Mouse (Mus musculus): ENCODE measurements around the gene Tmcc3.

Gene Tmcc3

DNA sequence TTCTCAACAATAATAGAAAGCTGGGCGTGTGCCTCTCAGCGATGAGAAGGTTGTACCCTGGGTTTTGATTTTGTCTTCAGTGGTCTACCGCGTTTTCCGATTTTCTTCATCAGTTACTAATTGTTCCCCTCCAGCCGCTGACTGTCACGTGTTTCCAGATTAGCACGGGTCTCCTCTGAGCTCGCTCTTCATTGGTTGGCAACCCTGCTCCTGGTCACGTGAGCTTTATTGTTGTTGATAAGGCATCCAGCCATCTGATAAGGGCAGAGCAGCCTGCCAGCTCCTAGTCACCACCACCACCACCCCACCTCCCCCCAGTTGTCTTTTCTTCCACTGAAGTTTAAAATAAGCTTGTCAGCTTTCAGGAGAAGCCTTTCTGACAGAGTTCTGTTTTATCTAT, 190.0 kb downstream of the Tmcc3 start:
- ATAC-seq (ENCODE audit: insufficient number of reproducible peaks, low FRiP score, low TSS enrichment), result no peak

DNA sequence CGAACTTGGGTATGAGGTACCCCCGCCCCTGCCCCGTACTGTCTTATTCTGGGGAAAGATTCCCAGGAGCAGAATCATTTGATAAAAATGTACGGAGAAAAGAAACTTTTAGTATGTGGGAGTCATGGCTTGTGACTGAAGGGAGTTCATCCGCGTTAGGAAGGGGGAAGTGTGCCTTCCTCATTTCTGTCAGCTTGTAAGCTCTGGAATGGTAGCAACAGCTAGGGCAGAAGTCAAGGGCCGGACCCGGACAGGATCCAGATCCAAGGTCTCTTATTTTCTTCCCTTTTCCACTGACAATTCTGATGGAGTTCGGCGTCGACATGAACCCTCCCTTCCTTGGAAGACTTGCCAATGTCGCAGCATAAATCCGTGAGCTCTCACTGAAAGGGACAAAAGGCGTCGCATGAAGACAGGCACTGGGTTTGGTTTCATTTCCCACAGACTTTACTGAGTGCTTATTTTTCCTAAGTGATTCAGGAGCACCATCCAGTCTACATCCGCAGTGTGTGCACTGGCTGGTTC, 193.6 kb downstream of the Tmcc3 start:
- ATAC-seq (ENCODE audit: insufficient number of reproducible peaks, low FRiP score, low TSS enrichment), result no peak

DNA sequence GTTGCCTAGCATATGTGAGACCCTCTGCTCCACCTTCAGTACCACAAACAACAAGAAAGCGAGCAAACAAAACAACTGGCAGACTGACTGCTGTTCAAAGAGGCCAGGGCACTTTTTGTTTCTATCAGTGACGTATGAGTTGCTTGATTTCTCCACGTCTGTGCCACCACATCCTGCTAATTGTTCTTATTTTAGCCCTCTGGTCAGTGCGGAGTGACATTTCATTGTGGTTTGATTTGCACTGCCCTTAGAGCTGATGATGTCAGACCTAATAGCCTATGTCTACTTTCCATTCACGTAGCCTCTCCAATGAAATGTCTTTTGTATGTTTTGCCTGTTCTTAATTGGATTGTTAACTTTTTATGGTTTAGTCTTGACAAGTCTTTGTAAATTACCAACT, 197.1 kb downstream of the Tmcc3 start:
- ATAC-seq (ENCODE audit: insufficient number of reproducible peaks, low FRiP score, low TSS enrichment), result no peak

DNA sequence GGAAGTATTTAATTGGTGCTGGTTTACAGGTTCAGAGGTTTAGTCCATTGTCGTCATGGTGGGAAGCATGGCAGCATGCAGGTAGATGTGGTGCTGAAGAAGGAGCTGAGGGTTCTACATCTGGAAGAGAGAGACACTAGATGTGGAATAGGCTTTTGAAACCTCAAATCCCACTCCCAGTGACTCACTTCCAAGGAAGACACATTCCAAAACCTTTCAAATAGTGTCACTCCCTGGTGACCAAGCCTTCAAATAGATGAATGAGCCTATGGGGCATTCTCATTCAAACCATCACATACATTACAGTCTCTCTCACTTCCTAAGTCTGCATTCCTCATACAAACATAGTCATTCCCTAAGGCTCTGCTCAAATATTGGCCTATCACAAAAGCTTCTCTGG, 201.0 kb downstream of the Tmcc3 start:
- ATAC-seq (ENCODE audit: insufficient number of reproducible peaks, low FRiP score, low TSS enrichment), result no peak

DNA sequence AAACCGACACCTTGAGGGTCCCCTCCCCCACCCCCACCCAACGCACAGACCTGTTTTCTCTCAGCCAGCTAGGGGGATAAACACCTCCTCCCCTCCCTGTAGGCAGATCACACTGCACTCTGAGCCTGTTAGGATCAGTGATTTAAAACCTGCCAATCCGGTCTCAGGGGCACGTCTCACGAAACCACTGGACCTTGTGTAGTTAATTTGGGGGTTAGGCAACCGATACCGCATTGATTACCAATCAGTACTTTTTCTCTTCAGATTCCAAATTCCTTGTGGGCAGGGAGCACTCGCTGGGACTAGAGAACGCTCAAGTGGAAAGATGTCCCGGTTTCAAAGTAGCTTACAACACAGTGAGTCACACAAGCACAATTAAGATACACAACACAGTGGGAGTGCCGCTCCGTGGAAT, 202.3 kb downstream of the Tmcc3 start:
- no peak; the same call in 1 of the 2 replicates for ATAC-seq (ENCODE audit: insufficient number of reproducible peaks, low FRiP score, low TSS enrichment)

DNA sequence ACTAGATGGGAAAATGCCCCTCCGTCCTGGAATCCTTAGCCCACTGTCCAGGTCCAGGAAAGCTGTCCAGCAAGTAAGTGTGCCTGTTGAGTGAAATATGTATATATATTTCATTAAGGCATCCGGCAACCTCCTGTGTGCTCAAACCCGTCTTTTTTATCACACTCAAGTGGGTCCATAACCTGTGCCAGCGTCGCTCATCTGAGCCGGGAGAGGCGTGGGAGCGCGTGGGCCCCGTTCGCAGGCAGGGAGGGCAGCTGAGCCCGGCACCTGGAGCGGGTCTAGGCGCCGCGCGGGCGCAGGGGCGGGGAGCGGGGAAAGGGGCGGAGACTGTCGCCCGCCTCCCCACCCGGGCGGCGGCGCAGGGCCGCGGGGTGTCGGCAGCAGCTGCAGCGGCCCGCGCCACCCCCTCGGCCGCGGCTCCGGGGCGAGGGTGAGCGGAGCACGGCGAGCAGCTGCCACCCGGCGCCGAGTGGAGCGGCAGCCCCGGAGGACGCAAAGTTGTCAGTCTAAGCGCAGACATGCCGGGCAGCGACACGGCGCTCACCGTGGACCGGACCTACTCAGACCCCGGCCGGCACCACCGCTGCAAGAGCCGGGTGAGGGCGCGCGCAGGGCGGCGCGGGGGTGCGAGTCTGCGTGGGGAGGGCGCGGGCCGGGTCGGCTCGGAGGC, 202.9 kb downstream of the Tmcc3 start:
- ATAC-seq (ENCODE audit: insufficient number of reproducible peaks, low FRiP score, low TSS enrichment), result peak; percentile 41

DNA sequence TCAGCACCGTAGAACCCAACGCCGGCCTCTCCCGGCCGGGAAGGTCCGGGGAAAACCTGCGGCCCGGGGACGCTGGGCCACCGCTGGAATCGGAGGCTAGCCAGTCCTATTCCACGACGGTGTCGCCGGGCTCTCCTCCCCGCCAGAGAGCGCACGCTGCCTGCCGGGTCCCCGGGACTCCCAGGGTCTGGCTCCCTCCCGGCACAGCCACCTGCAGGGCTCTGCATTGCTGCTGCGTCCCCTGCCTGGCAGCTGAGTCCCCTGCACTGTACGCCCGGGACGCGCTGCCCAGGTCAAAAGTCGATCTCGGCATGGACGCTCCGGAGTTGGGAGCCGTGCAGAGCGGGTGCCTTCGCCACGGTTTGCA, 203.4 kb downstream of the Tmcc3 start:
- ATAC-seq (ENCODE audit: insufficient number of reproducible peaks, low FRiP score, low TSS enrichment), result peak; percentile 31; the same call in 1 of the 2 replicates

DNA sequence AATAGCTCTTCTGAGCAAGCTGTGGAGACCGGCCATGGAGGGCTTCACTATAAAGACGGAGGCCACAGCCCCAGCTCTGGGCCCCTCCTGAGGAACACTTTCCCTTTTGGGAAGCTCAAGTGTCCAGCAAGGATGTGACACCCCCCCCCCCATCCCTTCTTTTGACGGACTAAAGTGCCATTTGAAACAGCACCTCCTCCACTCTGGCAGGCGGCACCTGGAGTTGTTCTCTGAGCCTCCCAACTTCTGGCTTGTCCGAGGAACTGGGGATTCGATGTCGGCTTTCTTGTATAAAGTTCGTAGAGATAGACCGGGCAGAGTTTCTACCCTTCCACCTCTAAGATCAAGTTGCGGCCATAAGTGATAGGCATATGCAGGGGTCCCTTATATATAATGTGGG, 203.8 kb downstream of the Tmcc3 start:
- ATAC-seq (ENCODE audit: insufficient number of reproducible peaks, low FRiP score, low TSS enrichment), result 0 out of 2 replicates have a peak, but pooled peaks have one; percentile 8

DNA sequence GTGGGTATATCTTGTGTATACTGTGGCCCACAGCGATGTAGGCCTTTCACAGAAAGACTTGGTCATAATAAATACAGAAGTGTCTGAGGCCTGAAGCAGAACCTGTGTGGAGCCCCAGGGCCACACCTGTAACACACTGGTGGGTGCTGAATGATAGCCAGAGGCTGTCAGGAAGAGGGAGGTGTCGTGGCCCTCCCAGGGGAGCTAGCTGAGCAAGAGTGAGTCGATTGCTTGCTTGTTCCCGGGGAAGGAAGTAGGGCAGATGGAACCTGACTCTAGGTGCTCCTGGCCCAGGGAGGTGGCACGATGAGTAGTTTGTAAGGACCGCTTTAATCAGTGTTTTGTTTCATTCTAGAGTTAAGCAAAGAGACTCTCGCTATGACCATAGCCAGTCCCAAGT, 208.1 kb downstream of the Tmcc3 start:
- ATAC-seq (ENCODE audit: insufficient number of reproducible peaks, low FRiP score, low TSS enrichment), result no peak

DNA sequence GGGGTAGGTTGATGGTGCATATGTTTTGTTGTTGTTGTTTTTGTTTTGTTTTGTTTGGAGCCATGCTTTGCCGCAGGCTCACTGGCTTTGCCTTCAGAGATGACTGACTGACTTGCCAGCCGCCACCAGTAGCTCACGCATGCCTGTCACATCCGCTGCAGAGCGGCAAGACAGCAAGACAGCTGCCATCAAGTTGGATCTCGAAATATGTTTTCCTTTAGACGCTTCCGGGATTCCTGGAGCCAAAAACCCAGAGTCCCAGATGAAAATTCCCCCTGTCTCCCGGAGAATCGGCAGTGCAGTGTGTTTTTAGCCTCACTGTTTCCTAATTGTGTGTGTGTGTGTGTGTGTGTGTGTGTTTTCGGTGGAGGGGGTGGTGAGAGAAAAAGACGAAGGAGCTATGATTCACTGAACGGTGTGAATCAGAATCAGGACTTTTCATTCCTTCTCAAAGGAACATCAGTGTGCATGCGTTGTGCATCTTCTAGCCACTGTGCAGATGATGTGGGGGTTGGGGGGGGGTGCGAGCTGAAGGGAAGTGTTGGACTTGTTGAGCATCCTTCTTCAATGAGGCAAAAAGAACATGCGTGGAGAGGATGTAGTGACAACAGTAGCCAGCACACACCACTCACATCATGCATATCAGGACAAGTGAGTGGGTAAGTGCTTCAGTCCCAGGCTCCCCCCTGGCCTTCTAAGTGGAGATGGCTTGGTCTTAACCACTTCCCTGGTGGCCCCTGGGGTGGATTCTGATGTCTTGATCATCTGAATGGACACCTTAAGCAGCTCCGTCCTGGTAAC, 208.8 kb downstream of the Tmcc3 start:
- ATAC-seq (ENCODE audit: insufficient number of reproducible peaks, low FRiP score, low TSS enrichment), result no peak

DNA sequence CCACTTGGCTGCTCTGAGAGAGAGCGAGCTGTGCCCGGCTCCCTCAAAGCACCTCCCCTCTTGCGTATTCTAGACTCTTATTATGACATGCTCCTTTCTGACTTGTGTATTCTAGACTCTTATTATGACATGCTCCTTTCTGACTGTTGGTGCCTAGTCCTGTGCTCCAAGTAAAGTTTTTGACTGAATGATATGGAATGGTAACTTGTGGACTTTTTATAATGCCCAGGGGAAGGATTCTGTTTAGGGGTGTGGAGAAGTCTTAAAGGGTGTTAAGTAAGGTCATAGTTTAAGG, 209.3 kb downstream of the Tmcc3 start:
- peak; percentile 37; the same call in 1 of the 2 replicates for ATAC-seq (ENCODE audit: insufficient number of reproducible peaks, low FRiP score, low TSS enrichment)

DNA sequence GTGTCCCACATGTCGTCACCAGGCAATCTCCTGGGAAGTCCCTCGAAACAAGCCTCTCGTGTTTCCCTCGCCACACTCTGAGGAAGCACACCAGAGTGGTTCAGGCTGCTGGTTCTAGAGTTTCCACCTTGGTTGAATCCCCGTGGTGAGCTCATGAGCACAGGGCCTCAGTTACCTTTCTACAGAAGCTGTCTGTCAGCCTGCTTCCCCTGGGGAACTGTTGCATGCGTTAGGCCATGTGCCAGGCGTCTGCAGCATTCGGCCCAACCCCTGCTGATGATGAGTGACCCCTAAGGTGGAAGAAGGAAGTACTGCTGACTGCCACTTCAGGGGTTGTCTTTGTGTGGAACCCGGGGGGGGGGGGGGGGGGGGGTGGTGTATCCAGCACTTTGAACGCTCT, 210.0 kb downstream of the Tmcc3 start:
- no peak for ATAC-seq (ENCODE audit: insufficient number of reproducible peaks, low FRiP score, low TSS enrichment)

DNA sequence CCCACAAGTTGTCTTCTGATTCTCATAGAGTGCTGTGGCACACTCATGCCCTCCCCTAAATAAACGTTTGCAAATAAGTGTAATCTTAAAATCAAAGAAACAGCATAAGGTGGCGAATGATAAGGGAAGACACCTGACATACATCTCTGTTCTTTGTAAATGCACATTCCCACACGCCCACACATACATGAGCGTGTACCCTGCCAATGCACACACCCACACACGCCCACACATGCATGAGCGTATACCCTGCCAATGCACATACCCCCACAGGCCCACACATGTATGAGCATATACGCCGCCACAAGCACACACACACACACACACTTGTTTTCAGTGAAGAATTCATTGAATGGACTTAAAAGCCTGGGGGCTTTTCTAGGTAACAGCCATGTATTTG, 211.5 kb downstream of the Tmcc3 start:
- no peak for ATAC-seq (ENCODE audit: insufficient number of reproducible peaks, low FRiP score, low TSS enrichment)

DNA sequence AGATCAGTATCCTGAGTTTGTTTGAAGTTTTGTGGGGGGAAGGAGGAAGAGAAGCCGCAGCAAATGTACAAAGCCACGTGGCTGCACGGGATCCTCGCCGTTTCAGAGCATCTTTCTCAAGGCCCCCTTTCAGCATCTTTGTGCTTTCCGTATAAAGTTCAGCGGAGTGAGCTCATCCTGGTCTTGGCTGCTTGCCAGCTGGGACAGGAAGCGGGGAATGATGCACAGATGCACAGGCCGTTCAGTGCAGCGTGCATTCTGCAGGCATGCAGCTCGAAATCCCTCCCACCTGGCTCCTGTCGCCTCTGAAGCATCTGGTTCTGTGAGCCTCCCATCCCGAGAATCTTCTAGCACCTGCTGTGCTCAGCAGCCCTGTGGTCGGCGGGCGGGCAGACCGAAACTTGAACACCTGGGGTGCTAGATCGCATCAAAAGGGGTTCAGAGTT, 212.0 kb downstream of the Tmcc3 start:
- ATAC-seq (ENCODE audit: insufficient number of reproducible peaks, low FRiP score, low TSS enrichment), result no peak

DNA sequence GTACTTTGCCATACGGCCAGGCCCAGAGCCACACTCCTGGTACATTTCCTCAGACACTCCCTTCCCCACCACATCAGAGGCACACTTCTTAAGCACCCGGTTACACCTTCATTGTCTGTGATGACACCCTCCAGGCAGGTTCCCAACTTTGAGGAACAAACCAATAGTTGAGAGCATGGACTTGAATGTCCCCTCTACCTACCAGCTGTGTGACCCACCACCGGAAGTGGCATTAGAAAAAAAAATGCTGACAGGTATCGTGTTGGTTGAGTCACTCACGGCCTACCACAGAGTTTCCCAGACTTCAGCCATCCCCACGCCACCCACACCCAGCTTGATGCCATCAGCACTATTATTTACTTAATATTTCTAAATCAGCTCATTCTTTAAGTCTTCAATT, 213.2 kb downstream of the Tmcc3 start:
- ATAC-seq (ENCODE audit: insufficient number of reproducible peaks, low FRiP score, low TSS enrichment), result no peak

DNA sequence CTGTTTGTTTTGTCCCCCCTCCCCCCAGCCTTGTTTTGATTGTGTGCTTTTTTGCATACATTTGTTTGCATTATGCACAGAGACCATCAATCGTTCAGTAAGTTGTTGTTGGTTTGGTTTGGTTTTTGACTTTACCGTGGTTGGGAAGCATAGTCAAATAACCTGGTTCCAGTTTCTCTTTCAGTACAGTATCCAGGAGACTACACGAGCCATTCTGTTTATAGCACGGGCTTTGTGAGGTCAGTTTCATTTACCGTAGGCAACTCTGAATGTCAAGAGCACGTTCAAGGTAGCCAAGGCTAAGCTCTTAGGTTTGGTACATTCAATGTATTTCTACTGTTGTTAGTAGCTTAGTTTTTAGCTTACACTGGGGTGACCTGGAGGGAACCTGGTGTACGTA, 214.0 kb downstream of the Tmcc3 start:
- no peak for ATAC-seq (ENCODE audit: insufficient number of reproducible peaks, low FRiP score, low TSS enrichment)

DNA sequence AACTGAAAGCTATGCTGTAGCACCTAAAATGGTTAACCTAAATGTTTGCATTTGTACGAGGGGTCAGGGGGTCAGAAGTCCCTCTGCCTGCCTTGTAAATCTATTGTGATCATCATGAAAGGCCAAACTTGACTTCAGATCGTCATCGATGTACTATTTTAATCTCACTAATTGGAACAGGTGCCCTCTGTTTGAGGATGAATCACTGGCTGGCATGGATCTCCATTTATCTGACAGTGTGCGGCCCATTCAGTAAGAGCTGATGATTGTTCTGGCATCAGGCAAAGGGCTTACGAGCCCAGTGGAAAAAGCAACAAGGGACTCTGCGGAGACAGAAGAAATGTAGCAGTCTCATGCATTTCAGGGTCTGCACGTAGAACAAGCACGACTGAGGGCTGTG, 215.1 kb downstream of the Tmcc3 start:
- ATAC-seq (ENCODE audit: insufficient number of reproducible peaks, low FRiP score, low TSS enrichment), result no peak

DNA sequence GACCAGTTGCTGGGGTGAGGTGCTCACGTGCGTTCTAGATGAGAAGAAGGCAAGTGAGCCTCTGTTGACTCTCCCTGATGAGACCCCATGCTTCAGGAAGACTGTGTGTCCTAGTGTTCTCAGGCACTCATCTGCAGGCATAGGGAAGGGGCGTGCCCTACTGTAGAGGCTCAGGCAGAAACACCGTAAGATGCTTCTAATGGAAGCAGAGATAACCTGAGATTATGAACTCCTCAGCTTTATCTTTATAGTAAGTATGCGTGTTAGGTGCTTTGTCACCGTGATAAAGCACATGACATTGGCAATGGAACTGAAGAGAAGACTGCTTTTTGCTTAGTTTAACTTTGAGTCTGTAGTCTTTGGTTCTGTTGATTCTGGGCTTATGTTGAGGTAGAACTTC, 215.5 kb downstream of the Tmcc3 start:
- ATAC-seq (ENCODE audit: insufficient number of reproducible peaks, low FRiP score, low TSS enrichment), result no peak

DNA sequence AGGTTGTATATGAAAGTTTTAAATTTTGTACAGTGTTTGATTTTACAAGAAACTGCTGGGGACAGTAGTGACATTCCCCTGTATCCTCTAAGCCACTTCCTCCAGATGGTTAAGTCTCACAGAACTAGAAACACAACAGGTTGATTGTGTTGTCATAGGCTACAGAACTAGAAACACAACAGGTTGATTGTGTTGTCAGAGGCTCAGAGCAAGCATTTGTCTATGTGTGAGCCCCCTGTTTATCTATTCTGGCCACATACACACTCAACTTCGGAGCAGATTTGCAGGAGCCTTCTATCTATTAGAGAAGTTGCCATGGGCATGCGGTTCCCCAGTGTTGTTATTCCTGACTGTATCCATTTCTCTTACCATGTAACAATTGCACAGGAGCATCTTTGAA, 218.3 kb downstream of the Tmcc3 start:
- ATAC-seq (ENCODE audit: insufficient number of reproducible peaks, low FRiP score, low TSS enrichment), result no peak

DNA sequence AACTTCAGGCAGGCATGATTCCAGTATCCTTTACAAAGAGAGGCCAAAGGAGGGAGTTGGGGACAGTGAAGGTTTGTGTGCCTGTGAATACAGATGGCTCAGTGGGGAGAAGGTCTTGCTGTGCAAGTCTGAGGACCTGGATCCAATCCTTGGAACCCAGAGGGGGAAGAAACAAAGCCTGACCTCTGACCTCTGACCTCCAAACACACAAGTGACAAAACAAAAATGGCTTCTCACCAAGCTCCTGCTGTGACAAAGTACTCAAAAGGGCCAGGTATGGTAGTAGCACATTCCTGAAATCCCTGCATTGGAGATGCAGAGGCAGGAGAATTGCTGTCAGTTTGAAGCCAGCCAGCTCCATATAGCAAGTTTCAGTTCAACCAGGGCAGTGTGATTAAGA, 219.7 kb downstream of the Tmcc3 start:
- ATAC-seq (ENCODE audit: insufficient number of reproducible peaks, low FRiP score, low TSS enrichment), result no peak

DNA sequence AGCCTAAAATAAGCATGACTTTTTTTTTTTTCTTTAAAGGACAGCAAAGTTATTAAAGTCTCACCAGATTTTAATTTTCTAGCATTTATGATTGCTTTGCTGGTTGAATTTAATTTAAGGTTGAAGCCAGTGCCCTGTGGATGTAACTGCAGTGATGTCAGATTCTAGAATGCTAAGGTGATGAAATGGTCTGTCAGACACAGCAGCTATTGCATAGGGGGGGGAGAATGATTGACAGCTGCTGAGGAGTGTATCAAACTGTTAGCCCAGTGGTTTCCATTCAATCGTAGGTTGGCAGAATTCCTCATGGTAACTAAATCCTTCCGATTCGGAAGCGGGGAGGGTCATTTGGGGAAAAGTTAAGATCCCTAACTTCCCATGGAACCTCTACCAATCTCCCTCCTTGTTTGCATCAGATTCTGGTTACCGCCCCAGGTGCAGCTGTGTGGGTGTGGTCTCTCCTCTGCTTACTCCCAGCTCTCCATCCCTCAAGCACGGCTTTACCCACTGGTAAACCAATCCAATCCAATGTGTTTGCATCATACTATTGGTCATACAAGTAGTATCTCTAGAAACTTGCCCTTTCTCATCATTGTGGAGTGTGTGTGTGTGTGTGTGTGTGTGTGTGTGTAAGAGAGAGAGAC, 221.5 kb downstream of the Tmcc3 start:
- no peak for ATAC-seq (ENCODE audit: insufficient number of reproducible peaks, low FRiP score, low TSS enrichment)
